Mouse (Mus musculus): ENCODE measurements around the gene Rapgef1. TPM values are rescaled to one million over a fixed set of nuclear protein-coding genes. Genes with fewer than 3 reads are reported as not detected.

Rapgef1 gene
- polyA plus RNA-seq (2014; fragmentation: Illumina TruSeq; extraction: RNeasy Lipid Tissue Mini Kit (QIAGEN cat#74804); ENCODE audit: low read depth, low replicate concordance): 6.1 TPM

DNA sequence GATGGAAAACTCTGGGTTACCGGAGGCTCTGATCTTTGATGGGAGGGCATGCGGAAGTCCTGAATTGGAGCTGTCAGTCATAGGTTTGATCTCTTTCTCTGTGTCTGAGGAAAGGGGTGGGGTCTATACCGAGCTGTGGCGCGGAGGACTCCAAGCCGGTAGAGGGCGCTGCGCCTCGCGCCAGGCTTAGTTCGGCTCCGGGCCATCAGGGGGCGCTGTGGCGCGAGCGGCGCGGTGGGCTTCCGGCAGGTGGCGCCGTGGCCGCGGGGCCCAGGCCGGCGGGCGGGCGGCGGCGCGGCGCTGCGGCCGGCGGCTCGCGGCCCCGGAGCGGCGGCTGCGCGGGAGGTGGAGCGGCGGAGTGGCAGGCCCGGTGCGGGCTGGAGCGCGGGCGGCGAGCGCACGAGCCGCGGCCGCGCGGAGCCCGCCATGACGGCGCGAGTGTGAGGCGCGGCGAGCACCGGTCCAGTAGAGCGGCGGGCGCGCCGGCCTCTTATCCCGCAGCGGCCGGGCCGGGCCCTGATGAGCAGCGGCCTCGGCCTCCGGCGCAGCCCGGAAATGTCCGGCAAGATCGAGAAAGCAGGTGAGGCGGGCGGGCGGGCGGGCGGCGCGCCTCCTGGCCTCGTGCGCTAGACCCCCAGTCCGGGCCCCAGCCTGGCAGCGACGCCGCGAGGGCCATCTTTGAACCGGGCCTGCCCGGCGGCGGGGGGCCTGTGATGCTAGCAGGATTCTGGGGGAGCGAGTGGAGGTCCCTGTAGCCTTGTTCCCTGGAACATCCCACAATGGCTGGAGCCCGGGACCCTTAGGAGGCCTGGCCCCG lies at the start of gene Rapgef1:
Rapgef1 (plus strand) TSS at position 237 of the 817 bp plus-strand sequence.

DNA sequence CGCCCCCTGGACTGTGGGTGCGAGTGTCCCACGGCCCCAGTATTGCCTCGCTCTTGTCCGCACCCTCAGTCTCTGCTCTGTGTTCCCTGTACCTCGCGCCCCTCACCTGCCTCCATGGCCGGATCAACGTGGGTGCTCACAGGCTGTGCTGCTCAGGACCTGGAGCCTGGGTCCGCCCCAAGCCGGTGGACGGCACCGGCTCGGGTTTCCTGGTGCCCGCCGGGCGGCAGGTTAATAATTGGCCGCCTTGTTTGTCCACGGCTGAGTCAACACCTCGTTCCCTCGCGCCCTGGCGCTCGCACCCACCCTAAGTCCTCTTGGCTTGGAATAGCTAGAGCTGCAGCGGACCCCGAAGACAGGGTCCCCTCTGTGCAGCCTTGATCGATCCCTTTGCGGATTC lies 132.0 kb downstream of the Rapgef1 start, which contains the start of gene Gm13420:
Gm13420 (minus strand) TSS at position 189 of the 400 bp plus-strand sequence.

DNA sequence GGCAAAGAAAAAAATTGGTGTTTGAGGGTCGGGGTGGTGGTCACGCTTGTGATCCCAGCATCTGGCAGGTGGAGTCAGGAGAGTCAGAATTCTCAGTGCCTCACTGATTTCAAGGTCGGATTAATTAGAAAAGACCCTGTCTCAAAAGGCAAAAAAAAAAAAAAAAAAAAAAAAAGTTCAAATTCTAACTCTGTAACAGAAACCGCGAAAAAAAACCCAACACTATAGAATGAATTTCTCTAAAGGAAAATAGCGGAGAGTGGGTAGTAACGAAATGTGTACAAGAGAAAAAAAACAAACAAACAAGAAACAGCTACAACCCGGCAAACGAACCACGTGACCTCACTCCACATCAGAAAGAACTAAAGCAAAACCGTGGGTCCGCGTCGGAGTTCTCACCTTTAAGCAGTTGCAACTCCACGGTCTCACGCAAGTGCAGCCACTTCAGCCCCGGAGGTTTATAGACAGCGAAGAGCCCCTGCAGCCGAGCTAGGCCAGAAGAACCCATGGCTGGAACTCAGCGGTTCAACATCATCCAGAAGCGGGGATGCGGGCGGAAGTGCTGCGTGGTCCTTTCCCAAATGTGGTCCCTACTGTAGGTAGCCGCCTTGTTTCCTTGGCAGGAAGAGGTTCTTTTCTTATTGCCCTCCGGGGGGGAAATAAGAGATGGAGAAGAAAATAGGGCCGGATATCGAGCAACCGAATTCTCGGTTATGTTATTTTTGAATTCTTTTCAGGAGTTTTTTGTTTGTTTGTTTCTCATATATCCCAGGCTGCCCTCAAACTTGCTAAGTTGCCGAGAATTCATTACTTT lies 167.8 kb downstream of the Rapgef1 start, which contains the start of gene Coq4:
Coq4 (plus strand) TSS at position 390 of the 814 bp plus-strand sequence.

DNA sequence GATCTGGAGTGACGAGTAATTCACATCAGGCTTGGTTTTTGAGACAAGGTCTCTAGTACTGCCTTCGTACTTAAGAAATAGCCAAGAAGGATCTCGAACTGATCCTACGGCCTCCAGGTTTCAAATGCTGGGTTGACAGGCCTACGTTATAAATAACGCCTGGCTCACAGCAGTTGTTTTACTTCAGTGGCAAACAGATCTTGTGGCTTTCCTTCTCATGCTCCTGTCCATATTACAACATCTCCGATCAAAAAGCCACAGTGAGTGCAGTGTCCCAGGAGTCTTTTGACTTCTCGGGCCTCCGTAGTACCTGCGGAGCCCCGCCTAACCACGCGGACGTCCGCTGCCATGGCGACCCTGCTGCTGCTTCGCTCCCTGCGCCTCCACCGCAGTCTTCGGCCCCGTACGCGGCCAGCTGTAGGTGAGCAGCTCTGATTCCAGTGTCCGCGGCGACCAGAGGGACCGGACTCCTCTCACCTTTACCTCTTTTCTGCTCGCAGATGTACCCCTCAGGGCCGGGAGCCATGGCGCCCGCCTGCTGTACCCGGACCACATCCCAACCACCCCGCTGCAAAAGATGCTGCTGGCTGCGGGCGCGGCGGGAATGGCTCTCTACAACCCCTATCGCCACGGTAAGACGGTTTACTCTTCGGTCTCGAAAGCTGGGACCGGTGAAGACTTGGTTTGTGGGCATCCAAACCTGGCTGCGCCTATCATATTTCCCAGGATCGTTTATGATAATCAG lies 168.6 kb downstream of the Rapgef1 start, which contains the start of gene Trub2:
Trub2 (minus strand) TSS at position 566 of the 745 bp plus-strand sequence.

Other genes with a start within 250 kb of the Rapgef1 start
- not detected for gene Gm13420, start 132.0 kb downstream of the Rapgef1 start, polyA plus RNA-seq (2014; fragmentation: Illumina TruSeq; extraction: RNeasy Lipid Tissue Mini Kit (QIAGEN cat#74804); ENCODE audit: low read depth, low replicate concordance)
- not detected for gene Gm13547, start 139.6 kb downstream of the Rapgef1 start, polyA plus RNA-seq (2014; fragmentation: Illumina TruSeq; extraction: RNeasy Lipid Tissue Mini Kit (QIAGEN cat#74804); ENCODE audit: low read depth, low replicate concordance)
- 3.2 TPM for gene Coq4, start 167.8 kb downstream of the Rapgef1 start, polyA plus RNA-seq (2014; fragmentation: Illumina TruSeq; extraction: RNeasy Lipid Tissue Mini Kit (QIAGEN cat#74804); ENCODE audit: low read depth, low replicate concordance)
- gene Trub2, start 168.8 kb downstream of the Rapgef1 start, polyA plus RNA-seq (2014; fragmentation: Illumina TruSeq; extraction: RNeasy Lipid Tissue Mini Kit (QIAGEN cat#74804); ENCODE audit: low read depth, low replicate concordance): 7.4 TPM
- gene Slc27a4, start 182.9 kb downstream of the Rapgef1 start, polyA plus RNA-seq (2014; fragmentation: Illumina TruSeq; extraction: RNeasy Lipid Tissue Mini Kit (QIAGEN cat#74804); ENCODE audit: low read depth, low replicate concordance): 1.9 TPM
- gene Urm1, start 200.4 kb downstream of the Rapgef1 start, polyA plus RNA-seq (2014; fragmentation: Illumina TruSeq; extraction: RNeasy Lipid Tissue Mini Kit (QIAGEN cat#74804); ENCODE audit: low read depth, low replicate concordance): 7.3 TPM
- 1.7 TPM for gene Cercam, start 249.4 kb downstream of the Rapgef1 start, polyA plus RNA-seq (2014; fragmentation: Illumina TruSeq; extraction: RNeasy Lipid Tissue Mini Kit (QIAGEN cat#74804); ENCODE audit: low read depth, low replicate concordance)

Measured in adrenal gland, adult 10 weeks (tissue).